Mouse (Mus musculus) olfactory bulb, adult 2 months (tissue): ENCODE data around the gene Rftn2.

Source experiments
- CTCF ChIP-seq: fragments of 200-500 bp; IDR thresholded peaks from 2 replicates; pipeline ENCODE4 v1.5.1; 2012; ENCODE audit warnings: low read depth, mild to moderate bottlenecking, low read length, moderate library complexity; ENCODE audit not compliant: insufficient read depth
- POLR2A ChIP-seq: fragments of 200-500 bp; IDR thresholded peaks from 2 replicates; pipeline ENCODE4 v1.6.1; 2012; ENCODE audit warnings: mild to moderate bottlenecking, low read depth, low read length, moderate library complexity; ENCODE audit not compliant: insufficient read depth

DNA sequence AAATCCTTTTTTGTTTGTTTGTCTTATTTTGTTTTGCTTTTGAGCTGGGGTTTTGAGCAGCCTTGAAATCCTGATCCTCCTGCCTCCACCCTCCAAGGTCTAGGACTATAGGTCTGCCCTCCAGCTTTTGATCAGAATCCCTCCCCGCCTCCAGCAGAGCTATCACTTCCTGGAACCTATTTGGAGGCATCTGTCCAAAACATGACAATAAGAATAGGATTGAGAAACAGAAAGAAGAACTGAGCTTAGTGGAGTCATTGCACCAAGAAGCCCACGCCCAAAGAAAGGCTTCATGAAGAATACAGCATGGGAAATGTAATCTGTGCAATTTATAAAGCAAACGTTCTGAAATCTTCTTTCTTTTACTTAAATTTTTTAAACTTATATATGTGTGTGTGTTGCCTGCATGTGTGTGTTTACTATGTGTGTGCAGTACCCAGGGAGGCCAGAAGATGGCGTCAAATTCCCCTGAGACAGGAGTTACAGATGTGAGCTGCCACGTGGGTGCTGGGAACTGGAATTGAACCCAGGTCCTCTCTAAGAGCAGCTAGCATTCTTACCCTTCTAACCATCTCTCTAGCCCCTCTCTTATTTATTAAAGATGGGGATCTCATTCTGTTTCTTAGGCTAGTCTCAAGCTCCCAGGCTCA, 46.5 kb downstream of the Rftn2 start:
- TF ChIP-seq CTCF, result no peak
- TF ChIP-seq POLR2A, result no peak
